Mouse (Mus musculus) heart, adult 2 months (tissue): Measurements from ENCODE around the gene Gm29427.

Source experiments
- CTCF ChIP-seq: fragments of 200-600 bp; IDR thresholded peaks from 2 replicates; pipeline ENCODE4 v1.8.1; 2022; ENCODE audit warnings: antibody characterized with exemption, mild to moderate bottlenecking, moderate library complexity
- EP300 ChIP-seq: fragments of 200-500 bp; IDR thresholded peaks from 2 replicates; pipeline ENCODE4 v1.6.1; 2011; ENCODE audit warnings: low read depth, low read length, control low read depth; ENCODE audit not compliant: insufficient read depth
- POLR2A ChIP-seq: fragments of 200-500 bp; IDR thresholded peaks from 2 replicates; pipeline ENCODE4 v1.6.1; 2011; ENCODE audit warnings: mild to moderate bottlenecking, low read depth, low read length, control low read depth; ENCODE audit not compliant: insufficient read depth

DNA sequence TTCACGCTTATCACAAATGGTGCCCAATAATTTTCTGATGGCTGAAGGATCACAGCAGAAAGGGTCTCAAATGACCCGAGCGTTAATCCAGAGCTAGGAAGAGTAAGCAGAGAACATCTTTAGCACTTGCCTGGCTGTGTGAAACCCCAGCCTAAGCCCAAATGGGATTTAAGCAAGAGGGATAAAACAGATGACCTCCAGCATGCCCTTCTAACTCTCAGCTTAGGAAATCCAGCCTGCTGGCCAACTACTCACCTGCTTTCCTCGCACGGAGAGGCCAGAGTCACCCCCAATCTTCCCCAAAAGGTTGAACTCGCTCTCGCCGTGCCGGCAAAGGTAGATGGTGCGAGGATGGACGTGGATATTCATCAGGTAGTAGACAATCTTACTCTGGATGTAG, 13.6 kb downstream of the Gm29427 start:
- TF ChIP-seq CTCF (no peak), EP300 (no peak), POLR2A (no peak)
